Mouse (Mus musculus) bone marrow macrophage, adult 2 months (primary cell): ENCODE data around the gene Gle1.

Source experiments
- CTCF ChIP-seq: IDR thresholded peaks from 2 replicates; pipeline ENCODE4 v1.5.1; 2012; ENCODE audit warnings: low read depth, mild to moderate bottlenecking, low read length, moderate library complexity
- POLR2A ChIP-seq: IDR thresholded peaks from 2 replicates; pipeline ENCODE4 v1.6.1; 2012; ENCODE audit warnings: mild to moderate bottlenecking, low read depth, low read length, borderline replicate concordance

- TF ChIP-seq CTCF = no peak
- no peak for TF ChIP-seq POLR2A
Measured at GRCm38 (mm10) chr2:29922011-29922410, 13.2 kb upstream of the Gle1 start.
